In the genomic region with DNA sequence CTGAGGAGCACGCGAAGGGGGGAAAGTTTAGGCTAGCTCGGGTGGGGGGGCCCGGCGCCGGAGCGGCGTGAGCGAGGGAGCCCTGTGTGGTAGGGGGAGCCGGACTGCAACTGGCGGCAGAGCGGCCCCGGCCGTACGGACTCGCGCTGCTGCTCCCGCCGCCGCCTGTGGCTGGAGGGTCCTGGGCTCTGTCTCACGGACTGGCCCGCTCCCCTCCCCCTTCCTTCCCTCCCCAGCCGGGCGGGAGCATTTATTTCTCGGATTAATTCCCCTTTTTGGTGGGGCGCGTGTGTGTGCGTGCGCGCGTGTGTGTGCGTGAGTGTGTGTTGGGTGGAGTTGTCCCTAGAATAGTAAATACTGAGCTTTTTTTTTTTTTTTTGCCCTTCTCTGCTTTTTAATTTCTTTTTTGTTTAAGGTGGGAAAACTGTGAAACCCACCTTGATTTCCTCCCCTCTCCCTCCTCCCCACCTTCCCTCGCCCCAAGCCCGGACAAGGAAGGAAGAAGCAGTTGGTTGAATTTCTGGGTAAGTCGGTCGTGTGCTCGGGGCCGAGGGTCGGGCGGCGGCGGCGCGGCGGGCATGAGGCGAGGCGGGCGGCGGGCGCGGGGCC, we compare ENCODE assay signal across 8 mouse cellular contexts. TPM values are rescaled to one million over a fixed set of nuclear protein-coding genes. Genes with fewer than 3 reads are reported as not detected.
DNase-seq lines count a peak whose midpoint lies in the region; ATAC-seq and TF ChIP-seq lines count a peak whose summit lies in the region.

No protein-coding gene starts in this region.

- intact Hi-C loops in heart, postnatal 14 days (cut with DNase I), result loop anchor here (2.0 to 5.0 kb wide), 4 partner anchors 104 to 624 kb away; a partner anchor contains a TSS

- peak overlapping the region; percentile 100 for H3K27ac ChIP-seq in heart, embryonic 10.5 days
- peak overlapping the region; percentile 95 for H3K27ac ChIP-seq in ES-E14 (ENCODE audit: insufficient read depth, low read depth, low read length, poor library complexity, severe bottlenecking)
- H3K27ac ChIP-seq in hindbrain, embryonic 10.5 days, result peak overlapping the region; percentile 100

- peak overlapping the region; percentile 99 for H3K9ac ChIP-seq in ES-E14 (ENCODE audit: insufficient read depth, low read depth, low read length, poor library complexity, severe bottlenecking)

- in situ Hi-C loops in ES-E14 (cut with MboI; ENCODE audit: low sequenced_read_pairs in 2 of 2, unreplicated experiment in 2 of 2), result no loop called here

- no peaks in the 10 kb centered on the region for H3K27me3 ChIP-seq in heart, embryonic 10.5 days (ENCODE audit: insufficient read depth, poor library complexity, severe bottlenecking)
- H3K27me3 ChIP-seq in hindbrain, embryonic 10.5 days (ENCODE audit: insufficient read depth, poor library complexity, severe bottlenecking), result no peaks in the 10 kb centered on the region

- no peaks in the 10 kb centered on the region for H3K9me3 ChIP-seq in heart, embryonic 10.5 days
- H3K9me3 ChIP-seq in ES-E14 (ENCODE audit: control insufficient read depth, insufficient read depth, low read depth, low read length), result no peaks in the 10 kb centered on the region
- no peaks in the 10 kb centered on the region for H3K9me3 ChIP-seq in hindbrain, embryonic 10.5 days

- ATAC-seq in CD4-positive, CD25-positive, alpha-beta regulatory T cell, adult 4 months, result no peak

- H3K36me3 ChIP-seq in heart, embryonic 10.5 days, result peaks cover 12% of the 10 kb centered on the region; the same call in 1 of the 2 replicates
- peaks cover 2% of the 10 kb centered on the region; the same call in 1 of the 2 replicates for H3K36me3 ChIP-seq in ES-E14 (ENCODE audit: control insufficient read depth, insufficient read depth, low read length, poor library complexity, severe bottlenecking)
- peaks cover 27% of the 10 kb centered on the region for H3K36me3 ChIP-seq in hindbrain, embryonic 10.5 days

- WGBS in heart, embryonic 10.5 days, result under 1% methylated on average over 45 of the region's 51 CpGs
- 1% methylated on average over 50 of the region's 51 CpGs for WGBS in hindbrain, embryonic 10.5 days

- no peak for DNase-seq in heart, embryonic 10.5 days (ENCODE audit: low spot score)
- no peak for DNase-seq in heart, postnatal 14 days
- no peak for DNase-seq in ES-E14 (ENCODE audit: low read depth, low spot score)
- DNase-seq in hindbrain, embryonic 10.5 days (ENCODE audit: low spot score), result no peak
- DNase-seq in lung, postnatal 25 days (ENCODE audit: low spot score), result peak; percentile 12
- DNase-seq in spleen, adult 12 weeks (ENCODE audit: low spot score), result no peak
- no peak for DNase-seq in embryo, embryonic 9.5 days (ENCODE audit: extremely low spot score)

- peaks cover 16% of the 10 kb centered on the region for H3K4me1 ChIP-seq in heart, embryonic 10.5 days
- peaks cover 3% of the 10 kb centered on the region in 2 experiments; a peak in 2 of 4 replicates for H3K4me1 ChIP-seq in ES-E14 (ENCODE audit: control insufficient read depth in 2 of 2, insufficient read depth in 2 of 2, low read length in 2 of 2, poor library complexity in 1 of 2)
- peaks cover 37% of the 10 kb centered on the region for H3K4me1 ChIP-seq in hindbrain, embryonic 10.5 days (replicated peaks)

- peak overlapping the region; percentile 92 for H3K4me3 ChIP-seq in heart, embryonic 10.5 days
- peak overlapping the region; percentile 74 to 86 for H3K4me3 ChIP-seq in ES-E14 (ENCODE audit: insufficient read depth in 1 of 2, low read depth in 1 of 2, low read length in 2 of 2, poor library complexity in 1 of 2, severe bottlenecking in 1 of 2)
- peak overlapping the region; percentile 97 for H3K4me3 ChIP-seq in hindbrain, embryonic 10.5 days

TF ChIP-seq in ES-E14, 5 proteins besides CTCF, POLR2A, EP300 and RAD21:
- TF ChIP-seq HCFC1 (IDR thresholded peaks at IDR 0.05; ENCODE audit: borderline replicate concordance, insufficient read depth, low read length), result no peak; the same call in 1 of the 2 replicates
- TF ChIP-seq ZNF384 (IDR thresholded peaks at IDR 0.05; ENCODE audit: low read depth, low read length), result no peak
- no peak for TF ChIP-seq ZC3H11A (IDR thresholded peaks at IDR 0.05; ENCODE audit: borderline replicate concordance, low read depth, low read length)
- TF ChIP-seq CHD2 (IDR thresholded peaks at IDR 0.05; ENCODE audit: low read depth, low read length), result no peak
- no peak for TF ChIP-seq MAFK (IDR thresholded peaks at IDR 0.05; ENCODE audit: insufficient read depth, low read depth, low read length)

RNA-seq across cellular contexts. Expression of a gene that starts 0.5 kb away (rescaled TPM):
- polyA plus RNA-seq in heart, embryonic 10.5 days (2016; fragmentation: Nextera tagmentation; extraction: Ambion mirVana), result 94.0 and 123 TPM in 2 replicates
- total RNA-seq in heart, postnatal 14 days (2021), result 10 to 100 TPM; 38.9 to 41.7 TPM
- total RNA-seq in ES-E14 (2012; rRNA removed), result 151 and 245 TPM in 2 replicates
- 101 and 125 TPM in 2 replicates for polyA plus RNA-seq in hindbrain, embryonic 10.5 days (2016; fragmentation: Nextera tagmentation; extraction: Ambion mirVana)
- polyA plus RNA-seq in CD4-positive, CD25-positive, alpha-beta regulatory T cell, adult 4 months (2017; shearing (Covaris generic)), result 10 to 100 TPM; 40.0 to 44.2 TPM

RNA-seq across cellular contexts. Expression of a gene that starts 50.4 kb away (rescaled TPM):
- 17.8 and 20.8 TPM in 2 replicates for polyA plus RNA-seq in heart, embryonic 10.5 days (2016; fragmentation: Nextera tagmentation; extraction: Ambion mirVana)
- total RNA-seq in heart, postnatal 14 days (2021), result 10 to 100 TPM; 41.7 to 43.9 TPM
- 61.2 and 70.0 TPM in 2 replicates for total RNA-seq in ES-E14 (2012; rRNA removed)
- polyA plus RNA-seq in hindbrain, embryonic 10.5 days (2016; fragmentation: Nextera tagmentation; extraction: Ambion mirVana), result 18.6 and 21.3 TPM in 2 replicates
- 10 to 100 TPM; 40.1 to 56.0 TPM for polyA plus RNA-seq in CD4-positive, CD25-positive, alpha-beta regulatory T cell, adult 4 months (2017; shearing (Covaris generic))
